Mouse (Mus musculus): Measurements from ENCODE around the gene Pou4f1.

Gene Pou4f1

GRCm38 (mm10) chr14:104456976-104457375, 10.8 kb downstream of the Pou4f1 start:
- DNase-seq (ENCODE audit: low spot score), result no peak

DNA sequence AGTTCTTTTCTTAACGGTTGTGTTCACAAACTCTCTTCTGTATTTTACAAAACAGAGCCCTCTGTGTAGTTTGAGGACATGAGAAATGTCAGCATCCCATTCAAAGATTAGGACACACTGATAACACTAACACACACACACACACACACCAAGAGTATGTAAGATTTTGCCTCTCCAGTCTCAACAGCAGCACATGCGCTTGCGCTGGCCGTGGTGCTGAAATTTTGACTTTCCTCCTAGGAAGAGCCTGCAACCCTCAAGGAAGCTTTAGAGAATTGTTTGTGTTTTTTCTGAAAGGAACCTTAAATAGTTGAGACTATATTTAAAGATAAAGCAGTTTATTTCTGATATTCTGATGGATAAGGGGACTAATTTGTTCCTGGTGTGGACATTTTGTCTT, 14.0 kb downstream of the Pou4f1 start:
- DNase-seq (ENCODE audit: low spot score), result no peak

GRCm38 (mm10) chr14:104434293-104434692, 33.5 kb downstream of the Pou4f1 start:
- DNase-seq (ENCODE audit: low spot score), result no peak

DNA sequence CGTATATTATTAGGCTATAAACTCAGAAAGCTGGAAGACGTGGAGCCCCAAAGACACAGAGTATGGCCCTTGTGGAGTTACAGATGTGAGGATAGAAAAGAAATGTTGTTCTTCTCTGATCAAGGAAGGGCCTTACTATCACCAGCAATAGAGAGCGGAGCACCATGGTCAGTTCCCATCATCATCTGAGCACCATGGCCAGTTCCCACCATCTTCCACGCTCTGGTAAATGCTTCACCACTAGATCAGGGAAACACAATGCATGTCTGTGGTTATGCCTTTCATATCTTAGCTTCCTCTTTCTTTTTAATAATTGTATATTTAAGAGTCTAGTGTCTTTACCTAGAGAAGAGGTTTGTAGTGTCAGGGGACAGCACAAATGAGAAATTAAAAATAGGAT, 37.0 kb downstream of the Pou4f1 start:
- DNase-seq (ENCODE audit: low spot score), result no peak

- DNase-seq (ENCODE audit: low spot score), result no peak
Observed at GRCm38 (mm10) chr14:104423688-104424470, 43.9 kb downstream of the Pou4f1 start.

Data from urinary bladder, postnatal 10 days (tissue).